Mouse (Mus musculus) monocyte, adult 2 months (primary cell): ENCODE measurements around the gene Cyp2d12.
"Not testable (repeated sequence)": the region's sequence is repeated elsewhere in the genome, so short reads cannot be mapped to it uniquely, and the experiment has no call there.

Source experiments
- DNase-seq, 2 experiments: peaks; one replicate each; pipeline ENCODE4 v3.0.0; 2022; ENCODE audit warnings: low spot score in 2 of 2, low read depth in 1 of 2

The Cyp2d12 gene

GRCm38 (mm10) chr15:82554531-82555230 is at the start of gene Cyp2d12:
Gene Cyp2d12, plus strand, starts transcription at chr15:82555072.
- DNase-seq: no peak

- no peak for DNase-seq
Measured at GRCm38 (mm10) chr15:82506971-82507370, 47.9 kb upstream of the Cyp2d12 start.

GRCm38 (mm10) chr15:82507740-82508139 is 47.1 kb upstream of the Cyp2d12 start:
- DNase-seq: not testable (repeated sequence)

GRCm38 (mm10) chr15:82509495-82509894 is 45.4 kb upstream of the Cyp2d12 start:
- not testable (repeated sequence) for DNase-seq

- not testable (repeated sequence) for DNase-seq
Measured at GRCm38 (mm10) chr15:82510500-82510899, 44.4 kb upstream of the Cyp2d12 start.

GRCm38 (mm10) chr15:82512111-82512510 is 42.8 kb upstream of the Cyp2d12 start:
- not testable (repeated sequence) for DNase-seq

GRCm38 (mm10) chr15:82516174-82516573 is 38.7 kb upstream of the Cyp2d12 start:
- not testable (repeated sequence) for DNase-seq

- DNase-seq: not testable (repeated sequence)
Measured at GRCm38 (mm10) chr15:82527371-82527770, 27.5 kb upstream of the Cyp2d12 start.

GRCm38 (mm10) chr15:82532721-82533120 is 22.2 kb upstream of the Cyp2d12 start:
- not testable (repeated sequence) for DNase-seq

- not testable (repeated sequence) for DNase-seq
Measured at GRCm38 (mm10) chr15:82542976-82543375, 11.9 kb upstream of the Cyp2d12 start.

- not testable (repeated sequence) for DNase-seq
Measured at GRCm38 (mm10) chr15:82544561-82544960, 10.3 kb upstream of the Cyp2d12 start.

GRCm38 (mm10) chr15:82547753-82548152 is 7.1 kb upstream of the Cyp2d12 start:
- DNase-seq: not testable (repeated sequence)

GRCm38 (mm10) chr15:82553211-82553610 is 1.7 kb upstream of the Cyp2d12 start:
- DNase-seq: not testable (repeated sequence)

- DNase-seq: no peak
Measured at GRCm38 (mm10) chr15:82572856-82573255, 18.0 kb downstream of the Cyp2d12 start.

- no peak for DNase-seq
Measured at GRCm38 (mm10) chr15:82579071-82579470, 24.2 kb downstream of the Cyp2d12 start.

GRCm38 (mm10) chr15:82582621-82583020 is 27.7 kb downstream of the Cyp2d12 start:
- no peak for DNase-seq
